8 mouse cellular contexts compared by ENCODE assay signal in genomic region chr19:56029428-56030281, GRCm38 (mm10).
DNase-seq lines count a peak whose midpoint lies in the region; ATAC-seq lines count a peak whose summit lies in the region.

No protein-coding gene starts in this region.

- H3K9me3 ChIP-seq in embryonic facial prominence, embryonic 14.5 days (ENCODE audit: control insufficient read depth, low read length), result peaks cover 6% of the 10 kb centered on the region; the same call in 1 of the 2 replicates
- H3K9me3 ChIP-seq in hindbrain, embryonic 16.5 days (ENCODE audit: control insufficient read depth, low read length), result no peaks in the 10 kb centered on the region

- H3K27ac ChIP-seq in embryonic facial prominence, embryonic 14.5 days (replicated peaks; ENCODE audit: low read depth, low read length), result peak overlapping the region; percentile 81
- H3K27ac ChIP-seq in hindbrain, embryonic 16.5 days (ENCODE audit: low read depth, low read length), result peak overlapping the region; percentile 59

- H3K9ac ChIP-seq in embryonic facial prominence, embryonic 14.5 days (ENCODE audit: low read depth, low read length), result 0 out of 2 replicates have a peak overlapping the region, but pooled peaks have one; percentile 34
- 0 out of 2 replicates have a peak overlapping the region, but pooled peaks have one; percentile 25 for H3K9ac ChIP-seq in hindbrain, embryonic 16.5 days (ENCODE audit: low read depth, low read length)

- H3K27me3 ChIP-seq in embryonic facial prominence, embryonic 14.5 days (replicated peaks; ENCODE audit: control insufficient read depth, insufficient read depth, low read length), result no peaks in the 10 kb centered on the region
- H3K27me3 ChIP-seq in hindbrain, embryonic 16.5 days (replicated peaks; ENCODE audit: control insufficient read depth, insufficient read depth, low read length), result no peaks in the 10 kb centered on the region

- H3K4me3 ChIP-seq in embryonic facial prominence, embryonic 14.5 days (ENCODE audit: low read depth, low read length), result no peak overlapping the region
- H3K4me3 ChIP-seq in hindbrain, embryonic 16.5 days (ENCODE audit: low read length), result no peak overlapping the region

- H3K4me1 ChIP-seq in embryonic facial prominence, embryonic 14.5 days (ENCODE audit: control insufficient read depth, insufficient read depth, low read length), result peaks cover 11% of the 10 kb centered on the region
- H3K4me1 ChIP-seq in hindbrain, embryonic 16.5 days (ENCODE audit: control insufficient read depth, insufficient read depth, low read depth, low read length), result peaks cover 13% of the 10 kb centered on the region

- no peaks in the 10 kb centered on the region for H3K36me3 ChIP-seq in embryonic facial prominence, embryonic 14.5 days (ENCODE audit: control insufficient read depth, insufficient read depth, low read length)
- H3K36me3 ChIP-seq in hindbrain, embryonic 16.5 days (ENCODE audit: control insufficient read depth, insufficient read depth, low read length), result no peaks in the 10 kb centered on the region

- H3K4me2 ChIP-seq in embryonic facial prominence, embryonic 14.5 days (ENCODE audit: low read depth, low read length), result no peak overlapping the region
- no peak overlapping the region for H3K4me2 ChIP-seq in hindbrain, embryonic 16.5 days (ENCODE audit: low read length)

- WGBS in embryonic facial prominence, embryonic 14.5 days, result 24% methylated on average over 21 of the region's 21 CpGs
- WGBS in hindbrain, embryonic 16.5 days, result 9% methylated on average over 21 of the region's 21 CpGs

- peak; percentile 24 for DNase-seq in 3134 (ENCODE audit: extremely low read depth, insufficient read length, low spot score)
- peak; percentile 71 for DNase-seq in adrenal gland, postnatal 14 days
- DNase-seq in embryonic facial prominence, embryonic 14.5 days (ENCODE audit: low spot score), result peak; percentile 70
- peak; percentile 18 to 31 for DNase-seq in left cerebral cortex, adult 18-20 months (ENCODE audit: low spot score in 2 of 2)
- peak; percentile 80 for DNase-seq in neural tube, embryonic 10.5 days (ENCODE audit: extremely low spot score, low spot score)
- no peak for DNase-seq in urinary bladder, postnatal 14 days (ENCODE audit: low spot score)
- DNase-seq in spleen, adult 12 weeks (ENCODE audit: low spot score), result no peak

- ATAC-seq in embryonic facial prominence, embryonic 14.5 days (ENCODE audit: low read depth), result peak; percentile 83; the same call in 1 of the 2 replicates
- peak; percentile 97 for ATAC-seq in hindbrain, embryonic 16.5 days

Comparison
In these comparisons a context has a peak if more than half of its experiments do, and no peak if none do; other contexts are left out.
1. DNase-seq: peak in 3134 (single experiment), adrenal gland, postnatal 14 days (single experiment), embryonic facial prominence, embryonic 14.5 days (single experiment), left cerebral cortex, adult 18-20 months (2 of 2) and neural tube, embryonic 10.5 days (single experiment); none in urinary bladder, postnatal 14 days (single experiment) and spleen, adult 12 weeks (single experiment).